Mouse (Mus musculus): ENCODE results near the gene Fitm1.

- no peak for TF ChIP-seq CTCF (IDR thresholded peaks at IDR 0.05; ENCODE audit: low read depth)
- TF ChIP-seq EP300 (IDR thresholded peaks at IDR 0.05; ENCODE audit: low read depth), result peak; percentile 92
These were observed 15.0 kb upstream of the Fitm1 start, which contains the start of gene A730061H03Rik for GRCm38 (mm10) chr14:55560202-55561073.
